Mouse (Mus musculus) left cerebral cortex, postnatal 36 days (tissue): Measurements from ENCODE around the gene Cd40lg. TPM values are rescaled to one million over a fixed set of nuclear protein-coding genes. Genes with fewer than 3 reads are reported as not detected.

Source experiments
- DNase-seq, 2 experiments: peaks; one replicate each; pipeline ENCODE4 v3.0.0; 2021 to 2022; ENCODE audit warnings: low spot score in 2 of 2, mixed read lengths in 1 of 2
- intact Hi-C: fragments of 180-260 bp; cut with DNase I; formaldehyde crosslinking; loops from one replicate; pipeline ENCODE4 v1.15.1; 2025
- total RNA-seq, 2 experiments: library from RNA; stranded (reverse); gene quantifications; 2 replicates each; pipeline ENCODE4 v1.2.3; 2021

Cd40lg gene
- total RNA-seq: not detected

DNA sequence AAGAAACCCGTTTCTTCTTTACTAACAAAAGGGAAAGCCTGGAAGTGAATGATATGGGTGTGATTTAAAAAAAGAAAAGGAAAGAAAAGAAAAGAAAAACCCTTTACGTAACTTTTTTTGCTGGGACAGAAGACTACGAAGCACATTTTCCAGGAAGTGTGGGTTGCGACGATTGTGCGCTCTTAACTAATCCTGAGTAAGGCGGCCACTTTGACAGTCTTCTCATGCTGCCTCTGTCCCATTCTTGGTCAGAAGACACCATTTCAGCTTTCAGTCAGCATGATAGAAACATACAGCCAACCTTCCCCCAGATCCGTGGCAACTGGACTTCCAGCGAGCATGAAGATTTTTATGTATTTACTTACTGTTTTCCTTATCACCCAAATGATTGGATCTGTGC, at the start of gene Cd40lg:
Gene Cd40lg (plus strand): TSS at position 268 of the 400 bp plus-strand sequence.
- intact Hi-C loops: no loop called here
- no peak for DNase-seq

DNA sequence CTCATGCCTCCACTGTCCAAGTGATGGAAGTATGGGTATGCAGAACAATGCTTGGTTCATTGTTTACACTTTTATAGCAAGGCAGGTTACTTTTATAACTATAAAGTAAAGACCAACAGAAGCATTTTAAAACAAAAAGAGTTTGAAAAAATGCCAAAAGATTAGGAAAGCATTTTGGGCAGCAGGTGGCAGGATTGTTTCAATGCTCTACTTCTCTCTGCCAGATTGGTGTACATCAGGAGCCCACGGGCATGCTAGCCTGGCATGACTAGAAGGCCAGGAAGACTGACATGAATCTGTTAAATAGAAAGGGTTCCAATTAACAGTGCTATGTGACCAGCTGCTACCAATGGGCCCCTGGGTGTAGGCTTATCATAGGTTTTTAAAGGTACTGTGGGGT, 45.4 kb upstream of the Cd40lg start:
- DNase-seq: no peak
- intact Hi-C loops: no loop called here

DNA sequence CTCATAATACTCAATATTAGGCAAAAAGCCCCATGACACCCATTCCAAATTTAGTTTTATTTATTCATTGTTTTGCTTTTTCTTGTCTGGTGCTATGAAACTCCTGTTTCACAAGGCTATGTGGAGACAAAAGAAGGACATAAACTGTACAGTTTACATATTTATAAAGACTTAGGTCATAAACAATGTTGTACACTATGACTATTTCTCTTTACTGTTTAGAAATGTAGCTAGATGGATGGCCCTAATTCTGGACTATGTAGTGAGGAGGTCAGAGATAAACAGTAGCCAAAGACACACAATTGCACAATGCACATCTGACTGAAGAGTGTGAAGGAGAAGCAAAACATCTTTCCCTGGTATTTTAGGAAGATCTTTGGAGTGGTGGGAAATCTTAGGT, 40.7 kb upstream of the Cd40lg start:
- DNase-seq: no peak

GRCm38 (mm10) chrX:57177225-57177779, 34.6 kb upstream of the Cd40lg start:
- DNase-seq: no peak
- intact Hi-C loops: no loop called here

More for the DNA sequence above, 40.7 kb upstream of the Cd40lg start:
- intact Hi-C loops: no loop called here

DNA sequence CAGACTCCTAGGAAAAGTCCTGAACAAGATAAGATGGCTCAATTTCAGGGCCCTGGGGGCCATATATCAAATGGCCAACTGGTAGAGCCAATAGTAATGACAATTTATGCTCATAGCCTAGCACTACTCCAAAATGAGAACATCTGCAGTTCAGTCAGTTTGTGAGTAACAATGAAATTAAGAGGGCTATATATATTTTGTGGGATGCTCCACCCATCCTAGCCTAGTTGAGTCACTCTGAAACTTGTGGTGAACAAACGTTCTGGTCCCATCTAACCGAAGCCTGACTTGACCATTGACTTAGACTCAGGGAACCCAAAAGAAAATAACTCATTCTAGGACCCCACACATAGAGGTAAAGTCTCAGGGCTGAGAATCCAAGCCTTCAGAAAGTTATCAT, 29.5 kb upstream of the Cd40lg start:
- intact Hi-C loops: no loop called here
- DNase-seq: no peak

DNA sequence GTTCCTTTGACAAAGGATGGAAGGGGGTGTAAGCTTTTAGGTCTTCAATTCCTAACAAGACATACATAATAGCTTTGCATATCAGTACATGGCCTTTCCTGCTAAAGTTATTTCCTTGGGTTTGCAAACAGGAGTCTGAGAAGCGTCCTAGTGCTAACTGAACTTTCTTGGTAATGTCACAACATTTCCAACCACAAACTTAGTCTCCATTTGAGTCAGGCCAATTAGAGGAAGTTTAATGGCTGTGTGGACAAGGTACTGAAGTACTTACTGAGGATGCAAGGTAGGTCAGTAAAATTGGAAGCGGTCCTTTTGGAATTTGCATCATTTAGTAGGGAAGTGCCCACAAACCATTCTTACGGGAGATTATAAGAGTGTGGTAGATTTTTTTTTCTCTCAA, 28.6 kb upstream of the Cd40lg start:
- intact Hi-C loops: no loop called here
- no peak for DNase-seq

DNA sequence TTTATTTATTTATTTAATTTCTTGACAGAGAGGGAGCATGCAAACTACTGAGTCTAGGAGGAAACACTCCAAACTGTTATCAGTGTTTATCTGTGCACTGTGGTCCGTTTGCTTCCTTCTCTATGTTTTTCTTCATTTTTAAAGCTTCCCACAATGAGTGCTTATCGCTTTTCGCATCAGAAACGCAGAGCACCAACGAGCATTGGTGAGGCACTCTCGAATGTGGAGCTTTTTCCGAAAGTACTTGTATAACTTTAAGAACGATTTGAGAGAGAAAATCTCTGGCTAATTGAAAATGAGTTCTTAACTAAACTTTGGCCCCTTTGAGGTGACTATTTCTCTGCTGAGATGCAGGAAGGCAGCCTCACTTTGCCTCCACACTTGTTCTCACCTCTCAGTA, 24.6 kb upstream of the Cd40lg start:
- no peak for DNase-seq
- intact Hi-C loops: no loop called here

DNA sequence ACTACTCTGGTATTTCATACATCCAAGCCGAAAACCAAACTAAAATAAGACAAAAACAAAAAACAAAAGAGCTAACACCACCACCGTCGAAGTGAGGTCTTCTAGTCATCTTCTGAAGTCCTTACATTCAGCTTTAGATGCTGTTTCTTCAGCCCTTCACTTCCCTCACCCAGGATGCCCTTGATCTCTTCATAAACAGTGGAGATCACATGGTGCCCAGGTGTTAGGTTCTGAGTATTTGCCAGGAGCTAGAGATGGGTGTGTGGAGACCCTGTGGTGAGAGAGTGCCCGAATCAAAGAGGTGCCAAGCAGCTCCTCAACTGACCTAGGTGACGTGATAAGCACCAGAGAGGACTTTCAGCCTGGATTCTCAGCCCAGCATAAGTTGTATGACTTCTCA, 22.6 kb upstream of the Cd40lg start:
- no peak for DNase-seq
- intact Hi-C loops: no loop called here

GRCm38 (mm10) chrX:57196319-57196718, 15.6 kb upstream of the Cd40lg start:
- intact Hi-C loops: no loop called here
- DNase-seq: no peak

- no peak for DNase-seq
- intact Hi-C loops: no loop called here
Measured at GRCm38 (mm10) chrX:57198036-57198435, 13.9 kb upstream of the Cd40lg start.

DNA sequence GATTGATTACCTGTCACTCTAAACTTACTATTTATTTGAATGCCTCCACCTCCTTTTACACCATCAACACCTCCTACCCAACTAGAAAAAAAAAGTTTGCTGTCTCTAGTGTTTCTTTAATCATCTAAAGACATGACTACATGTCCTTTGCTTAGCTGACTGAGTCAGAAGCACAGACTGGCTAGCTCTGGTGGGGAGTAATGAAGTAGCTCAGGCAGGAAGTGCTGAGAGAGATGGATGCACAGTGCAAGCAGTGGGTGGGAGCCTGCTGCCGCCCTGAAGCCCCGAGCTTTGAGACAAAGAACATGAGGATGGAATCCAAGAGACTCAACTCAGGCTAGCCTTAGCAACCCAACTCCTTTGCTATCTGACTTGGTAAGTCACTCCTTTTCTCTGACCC, 11.5 kb upstream of the Cd40lg start:
- no peak for DNase-seq
- intact Hi-C loops: no loop called here

- intact Hi-C loops: no loop called here
- no peak for DNase-seq
Measured at GRCm38 (mm10) chrX:57210591-57210990, 1.4 kb upstream of the Cd40lg start.

DNA sequence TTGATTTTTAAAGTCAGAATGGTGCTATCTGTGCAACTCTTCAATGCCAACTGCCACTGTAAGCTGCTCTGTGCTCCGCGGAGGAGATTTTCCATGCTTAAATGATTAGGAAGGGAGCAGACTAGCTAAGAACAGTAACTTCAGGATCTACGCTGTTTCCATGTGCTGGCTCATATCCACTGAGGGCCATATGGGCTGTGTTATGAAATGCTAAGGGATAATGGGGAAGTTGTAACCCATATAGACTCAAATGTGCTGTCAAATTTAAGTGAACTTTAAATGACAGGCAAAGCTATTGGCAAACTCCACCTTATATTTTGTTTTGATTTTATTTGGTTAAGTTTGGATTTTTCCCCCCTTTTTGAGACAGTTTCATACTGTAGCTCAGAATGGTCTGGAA, 919 bp downstream of the Cd40lg start:
- intact Hi-C loops: no loop called here

DNA sequence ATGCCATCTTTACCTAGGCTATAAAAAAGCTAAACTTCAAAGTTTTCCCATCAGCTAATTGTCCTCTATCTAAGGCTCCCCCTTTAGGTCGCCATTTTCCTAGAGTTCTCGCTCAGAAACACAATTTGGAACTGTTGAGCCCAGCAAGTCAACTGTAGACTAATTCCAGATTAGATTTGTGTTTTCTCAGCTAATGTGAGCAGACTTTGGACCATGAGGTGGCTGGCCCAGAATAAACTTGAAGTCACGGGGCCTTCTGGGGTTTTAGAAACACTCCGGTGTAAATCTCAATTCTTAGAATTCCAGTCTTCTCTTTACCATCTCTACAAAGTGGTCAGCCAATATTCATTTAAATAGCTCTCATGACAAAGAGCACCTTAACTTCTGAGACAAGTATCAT, 3.6 kb downstream of the Cd40lg start:
- intact Hi-C loops: no loop called here
- DNase-seq: no peak

More for the DNA sequence above, 919 bp downstream of the Cd40lg start:
- no peak for DNase-seq

GRCm38 (mm10) chrX:57216271-57216670, 4.3 kb downstream of the Cd40lg start:
- intact Hi-C loops: no loop called here

DNA sequence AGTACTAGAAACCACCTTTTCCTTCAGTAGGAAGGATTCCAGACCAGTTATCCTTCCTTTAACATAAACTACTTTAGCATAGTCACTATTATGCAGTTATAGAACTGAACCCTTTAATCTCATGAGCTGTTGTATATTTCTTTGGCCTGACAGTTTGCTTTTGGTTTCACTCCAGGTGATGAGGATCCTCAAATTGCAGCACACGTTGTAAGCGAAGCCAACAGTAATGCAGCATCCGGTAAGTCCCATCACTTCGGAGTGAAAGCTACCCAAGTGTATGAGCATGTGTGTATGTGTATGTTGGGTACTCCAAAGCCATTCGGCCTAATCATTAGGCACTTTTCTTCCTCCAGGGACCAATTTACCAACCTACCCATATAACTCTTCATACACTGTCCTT, 7.6 kb downstream of the Cd40lg start:
- intact Hi-C loops: no loop called here
- no peak for DNase-seq

More at GRCm38 (mm10) chrX:57216271-57216670, 4.3 kb downstream of the Cd40lg start:
- no peak for DNase-seq

DNA sequence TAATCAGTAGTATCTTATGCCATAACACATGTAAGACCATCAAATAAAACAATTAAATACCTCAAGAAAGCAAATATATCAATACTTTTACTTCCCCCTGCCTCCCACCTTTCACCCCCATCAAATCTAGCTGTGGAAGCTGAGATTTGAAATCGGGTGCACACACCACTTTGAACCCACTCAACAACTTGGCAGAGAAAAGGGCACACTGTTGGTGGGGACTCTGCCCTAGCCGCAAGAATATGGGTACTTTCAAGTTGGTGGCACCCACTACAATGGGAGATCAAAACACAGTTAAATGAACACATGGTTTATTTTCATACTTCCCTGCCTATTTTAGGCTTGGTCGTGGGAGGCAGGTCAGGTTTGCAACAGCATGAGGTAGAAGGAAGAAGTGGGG, 9.9 kb downstream of the Cd40lg start:
- intact Hi-C loops: no loop called here
- DNase-seq: no peak

GRCm38 (mm10) chrX:57223301-57223700, 11.4 kb downstream of the Cd40lg start:
- intact Hi-C loops: no loop called here
- no peak for DNase-seq

- intact Hi-C loops: no loop called here
- DNase-seq: no peak
Measured at GRCm38 (mm10) chrX:57228178-57228577, 16.2 kb downstream of the Cd40lg start.

DNA sequence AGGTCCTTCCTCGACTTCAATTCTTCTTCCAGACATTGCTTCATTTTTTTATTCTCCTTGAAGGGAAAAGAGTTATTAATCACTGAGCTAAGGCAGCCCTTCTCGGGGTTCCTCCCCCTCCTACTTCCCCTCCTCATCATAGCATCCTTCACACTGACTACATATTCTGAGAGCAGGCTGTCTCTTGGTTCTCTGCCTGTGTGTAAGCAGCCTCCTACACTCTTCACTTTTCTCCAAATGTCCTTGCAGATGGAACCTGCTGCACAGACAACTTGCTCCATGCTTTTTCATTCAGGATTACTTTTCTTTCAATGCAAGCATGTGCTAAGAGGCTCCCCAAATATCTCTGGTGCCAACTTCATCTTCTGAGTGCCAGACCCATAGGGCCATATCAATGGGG, 21.7 kb downstream of the Cd40lg start:
- peak in 1 of 2 experiments; percentile 5 for DNase-seq
- intact Hi-C loops: no loop called here

- intact Hi-C loops: no loop called here
Measured at GRCm38 (mm10) chrX:57235982-57236381, 24.0 kb downstream of the Cd40lg start.

GRCm38 (mm10) chrX:57238572-57238971, 26.6 kb downstream of the Cd40lg start:
- intact Hi-C loops: no loop called here
- no peak for DNase-seq

More at GRCm38 (mm10) chrX:57235982-57236381, 24.0 kb downstream of the Cd40lg start:
- no peak for DNase-seq
